Mouse (Mus musculus): ENCODE results near the gene Magi1.
"Not testable (repeated sequence)": the region's sequence is repeated elsewhere in the genome, so short reads cannot be mapped to it uniquely, and the experiment has no call there.

The Magi1 gene

DNA sequence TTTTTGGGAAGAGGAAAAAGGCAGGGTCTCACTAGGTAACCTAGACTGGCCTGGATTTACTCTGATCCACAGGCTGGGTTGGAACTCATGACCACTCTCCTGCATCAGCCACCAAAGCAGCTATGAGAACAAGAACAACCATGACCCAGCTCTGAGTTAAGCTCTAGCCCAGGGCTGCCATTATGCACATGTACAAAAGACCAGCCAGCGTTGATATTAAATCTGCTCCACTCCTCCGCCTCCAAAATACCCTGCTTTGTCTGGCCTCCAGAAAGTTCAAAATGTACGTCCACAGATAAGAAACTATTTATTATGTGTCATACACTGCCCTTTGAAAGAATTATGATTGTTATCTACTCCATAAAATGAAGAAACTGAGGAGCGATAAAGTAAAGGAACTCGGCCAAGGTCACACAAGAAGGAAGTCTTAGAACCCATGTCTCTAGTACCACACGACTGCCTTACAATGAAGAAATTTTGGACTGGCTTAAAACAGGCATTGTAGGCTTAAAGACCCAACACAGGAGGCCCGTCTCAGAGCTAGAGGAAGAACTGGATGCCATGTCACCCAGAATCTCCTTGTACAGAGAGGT is 223.0 kb downstream of the Magi1 start:
- DNase-seq (ENCODE audit: low spot score): no peak

DNA sequence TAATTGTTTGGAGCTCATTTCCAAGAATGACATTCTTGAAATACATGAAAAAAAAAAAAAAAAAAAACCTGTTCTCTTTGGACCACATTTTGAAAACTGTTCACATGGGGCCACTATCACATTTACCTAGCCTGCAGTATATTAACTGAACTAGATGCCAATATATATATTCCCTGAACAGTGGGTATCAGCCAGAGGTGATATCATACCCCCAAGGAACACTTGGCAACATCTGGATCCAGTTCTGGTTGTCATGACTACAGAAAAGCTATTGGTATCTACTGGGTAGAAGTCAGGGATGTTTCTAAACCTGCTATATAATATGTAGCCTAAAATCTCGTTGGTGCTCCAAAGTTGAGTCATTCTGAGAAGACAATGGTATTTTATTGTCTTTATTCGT is 224.6 kb downstream of the Magi1 start:
- no peak for DNase-seq (ENCODE audit: low spot score)

- no peak for DNase-seq (ENCODE audit: low spot score)
Observed at GRCm38 (mm10) chr6:94053920-94054319, 229.8 kb downstream of the Magi1 start.

GRCm38 (mm10) chr6:94045180-94045579 is 238.5 kb downstream of the Magi1 start:
- no peak for DNase-seq (ENCODE audit: low spot score)

DNA sequence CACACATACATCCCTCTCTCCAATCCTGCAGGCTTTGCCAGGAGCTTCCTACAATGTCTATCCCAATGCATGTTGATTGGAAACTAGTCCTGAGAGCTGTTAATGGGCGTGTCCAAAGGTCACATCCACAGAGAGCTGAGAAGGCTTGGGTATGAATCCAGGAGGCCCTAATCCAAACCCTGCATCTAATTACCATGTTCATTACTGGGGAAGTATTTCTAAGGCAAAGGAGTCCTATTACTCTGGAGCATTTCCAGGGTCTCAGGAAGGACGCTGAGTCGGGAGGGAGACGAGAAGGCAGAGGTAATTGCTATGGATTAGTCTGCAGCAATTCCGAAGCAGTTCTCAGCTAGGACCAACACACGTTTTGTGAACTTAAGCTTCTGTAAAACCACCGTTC is 240.3 kb downstream of the Magi1 start:
- DNase-seq (ENCODE audit: low spot score): no peak

DNA sequence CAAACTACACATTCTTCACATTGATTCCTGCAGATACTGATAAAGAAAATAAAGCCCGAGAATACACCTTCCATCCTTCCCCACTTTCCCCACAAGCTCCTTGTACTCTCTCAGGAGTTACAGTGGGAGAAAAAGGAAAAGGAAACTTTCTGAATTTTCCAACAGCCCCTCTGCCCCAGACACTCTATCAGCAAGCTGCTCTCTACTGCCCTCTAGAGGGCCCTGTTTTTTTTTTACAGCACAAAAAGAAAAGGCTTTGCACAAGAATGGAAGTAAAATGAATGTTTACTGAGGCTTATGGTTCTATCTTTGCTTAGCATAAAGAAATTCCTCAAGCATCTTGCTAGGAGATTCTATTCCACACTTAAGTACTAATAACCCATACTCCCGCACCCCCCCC is 243.6 kb downstream of the Magi1 start:
- DNase-seq (ENCODE audit: low spot score): no peak

GRCm38 (mm10) chr6:94038897-94039296 is 244.8 kb downstream of the Magi1 start:
- DNase-seq (ENCODE audit: low spot score): no peak

GRCm38 (mm10) chr6:94036554-94036953 is 247.2 kb downstream of the Magi1 start:
- DNase-seq (ENCODE audit: low spot score): no peak

DNA sequence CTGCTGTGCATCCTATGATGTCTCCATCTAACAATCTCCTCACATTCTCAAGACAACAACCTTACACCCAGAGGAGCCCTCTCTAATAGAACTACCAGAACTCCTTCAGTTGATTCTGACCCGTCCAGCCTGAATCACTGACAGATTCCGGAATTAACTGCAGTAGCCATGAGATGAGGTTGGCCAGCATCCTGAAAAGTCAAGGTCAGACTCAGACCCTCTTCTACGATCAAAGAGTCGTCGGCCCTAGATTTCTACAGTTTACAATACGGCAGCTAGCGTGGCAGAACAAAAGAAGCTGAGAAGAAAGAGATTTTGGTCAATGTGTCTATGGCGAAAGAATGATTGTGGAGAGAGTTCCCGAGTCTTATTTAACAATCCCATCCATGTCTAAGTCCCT is 257.4 kb downstream of the Magi1 start:
- DNase-seq (ENCODE audit: low spot score): no peak

GRCm38 (mm10) chr6:94022437-94022836 is 261.3 kb downstream of the Magi1 start:
- no peak for DNase-seq (ENCODE audit: low spot score)

- no peak for DNase-seq (ENCODE audit: low spot score)
Observed at GRCm38 (mm10) chr6:94021239-94021962, 262.3 kb downstream of the Magi1 start.

DNA sequence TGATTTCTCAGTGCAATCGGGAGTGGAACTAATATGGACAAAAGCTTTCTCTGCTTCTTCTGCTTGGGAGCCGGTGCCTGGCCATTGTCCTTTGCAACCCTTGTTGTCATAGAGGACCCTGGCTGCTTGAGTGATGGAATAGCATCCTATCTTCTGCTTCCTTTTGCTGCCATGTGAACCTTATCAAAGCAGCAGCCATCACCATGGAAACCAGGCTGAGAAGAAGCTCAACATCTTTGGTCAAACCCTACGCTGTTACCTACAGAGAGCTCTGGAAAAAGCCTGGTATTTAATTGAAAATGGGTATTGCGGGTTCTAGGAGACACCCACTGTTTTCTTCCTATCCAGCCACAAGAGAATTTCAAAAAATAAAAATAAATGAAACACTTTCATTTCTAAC is 263.2 kb downstream of the Magi1 start:
- no peak for DNase-seq (ENCODE audit: low spot score)

DNA sequence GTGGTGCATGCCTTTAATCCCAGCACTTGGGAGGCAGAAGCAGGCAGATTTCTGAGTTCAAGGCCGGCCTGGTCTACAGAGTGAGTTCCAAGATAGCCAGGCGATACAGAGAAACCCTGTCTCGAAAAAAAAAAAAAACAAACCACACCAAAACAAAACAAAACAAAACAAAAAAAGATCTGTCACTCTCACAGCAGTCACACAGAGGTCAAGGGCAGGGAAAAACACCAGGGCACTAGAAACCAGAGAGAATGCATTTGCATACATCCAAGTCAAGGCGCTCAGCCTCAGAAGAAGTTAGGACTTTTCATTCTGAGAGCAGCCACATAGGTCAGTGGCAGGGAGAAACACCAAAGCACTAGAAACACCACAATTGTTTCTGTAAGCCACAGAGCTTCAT is 263.8 kb downstream of the Magi1 start:
- no peak for DNase-seq (ENCODE audit: low spot score)

DNA sequence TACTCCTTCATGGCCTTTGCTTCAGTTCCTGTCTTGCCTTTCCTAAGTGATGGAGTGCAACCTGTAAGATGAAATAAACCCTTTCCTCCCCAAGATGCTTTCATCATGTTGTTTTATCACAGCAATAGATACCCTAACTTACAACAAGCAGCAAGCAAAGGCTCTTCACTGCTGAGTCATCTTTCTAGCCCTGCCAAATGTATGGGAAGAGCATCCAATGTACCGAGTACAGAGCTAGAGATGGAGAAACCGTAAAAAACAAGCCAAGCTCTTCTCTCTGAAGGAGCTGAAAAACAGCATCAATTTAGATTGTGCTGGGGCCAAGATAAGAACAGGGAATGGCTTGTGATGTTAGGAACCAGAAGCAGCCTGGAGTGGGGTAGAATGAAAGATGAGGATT is 270.0 kb downstream of the Magi1 start:
- DNase-seq (ENCODE audit: low spot score): no peak

DNA sequence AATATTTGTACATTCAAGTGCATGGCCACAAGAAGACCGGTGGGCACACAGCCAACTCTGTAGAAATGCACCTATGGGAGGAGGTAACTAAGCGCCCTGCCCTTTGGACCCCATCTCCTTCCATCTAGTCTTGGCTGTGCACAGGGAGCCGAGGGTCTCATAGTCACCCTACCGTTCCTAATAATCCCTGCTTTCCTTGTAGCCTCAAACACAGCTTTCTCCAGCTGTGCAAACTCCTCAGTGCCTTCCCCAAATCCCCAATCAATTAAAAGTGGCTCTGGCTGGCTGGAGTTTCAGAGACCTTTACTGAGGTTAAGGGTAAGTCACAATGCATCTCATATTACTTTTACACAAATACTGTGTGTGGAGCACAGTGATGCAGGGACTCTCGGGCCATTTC is 271.8 kb downstream of the Magi1 start:
- DNase-seq (ENCODE audit: low spot score): no peak

DNA sequence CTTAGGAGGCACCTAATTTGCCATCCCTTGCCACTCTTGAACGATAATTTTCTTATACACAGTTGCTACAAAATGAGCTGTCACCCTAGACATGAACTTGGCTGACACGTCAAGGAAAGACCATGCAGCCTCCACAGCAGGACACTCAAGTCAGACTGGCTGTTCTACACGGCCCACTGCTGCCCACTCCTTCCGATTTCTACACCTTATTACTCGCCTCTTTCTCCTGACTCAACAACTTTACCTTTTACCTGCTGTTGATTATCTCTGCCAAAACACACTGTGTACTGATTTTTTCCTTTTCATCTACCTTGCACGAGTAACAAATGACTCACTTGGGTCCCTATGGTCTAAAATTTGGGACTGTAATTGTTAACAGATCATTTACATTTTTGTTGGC is 272.2 kb downstream of the Magi1 start:
- no peak for DNase-seq (ENCODE audit: low spot score)

DNA sequence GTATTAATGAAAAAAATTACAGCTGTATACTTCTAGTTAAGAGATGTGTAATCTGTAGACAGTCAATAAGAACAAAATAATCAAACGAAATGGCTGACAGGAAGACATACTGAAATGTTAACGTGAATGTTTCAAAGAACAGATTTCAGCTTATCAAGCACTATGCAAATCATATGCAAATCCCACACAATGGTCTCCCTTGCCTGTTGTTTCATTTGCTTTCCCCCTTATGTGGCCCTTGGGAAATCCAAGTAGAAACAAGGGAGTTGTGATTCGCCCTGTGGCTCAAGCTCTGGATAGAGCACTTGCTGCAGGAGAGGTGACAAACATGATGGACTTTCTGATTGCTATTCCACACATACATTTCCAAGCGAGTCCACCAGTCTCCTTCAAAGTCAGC is 275.1 kb downstream of the Magi1 start:
- no peak for DNase-seq (ENCODE audit: low spot score)

GRCm38 (mm10) chr6:94003586-94003985 is 280.1 kb downstream of the Magi1 start:
- DNase-seq (ENCODE audit: low spot score): not testable (repeated sequence)

- DNase-seq (ENCODE audit: low spot score): no peak
Observed at GRCm38 (mm10) chr6:93996841-93997485, 286.8 kb downstream of the Magi1 start.

GRCm38 (mm10) chr6:93987561-93987960 is 296.2 kb downstream of the Magi1 start:
- no peak for DNase-seq (ENCODE audit: low spot score)

- no peak for DNase-seq (ENCODE audit: low spot score)
Observed at GRCm38 (mm10) chr6:93985111-93985510, 298.6 kb downstream of the Magi1 start.

DNA sequence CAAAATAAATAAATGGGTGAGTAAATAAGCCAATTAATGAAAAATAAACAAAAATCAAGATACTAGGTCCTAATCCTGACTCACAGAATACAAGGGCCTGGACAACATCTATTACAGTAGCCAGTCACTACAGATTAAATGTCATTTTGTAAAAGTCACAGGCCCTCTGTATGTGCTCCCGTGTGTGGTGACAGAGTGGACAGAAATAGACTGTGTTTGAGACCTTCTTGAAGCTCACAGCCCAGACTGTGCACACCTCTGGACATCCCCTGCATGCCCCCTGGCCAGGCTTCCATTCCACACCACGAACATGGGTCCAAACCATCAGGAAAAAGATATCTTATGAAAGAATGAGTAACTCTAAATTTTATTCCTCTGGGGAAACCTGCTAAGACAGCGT is 300.2 kb downstream of the Magi1 start:
- DNase-seq (ENCODE audit: low spot score): no peak

GRCm38 (mm10) chr6:93981211-93981610 is 302.5 kb downstream of the Magi1 start:
- DNase-seq (ENCODE audit: low spot score): no peak

DNA sequence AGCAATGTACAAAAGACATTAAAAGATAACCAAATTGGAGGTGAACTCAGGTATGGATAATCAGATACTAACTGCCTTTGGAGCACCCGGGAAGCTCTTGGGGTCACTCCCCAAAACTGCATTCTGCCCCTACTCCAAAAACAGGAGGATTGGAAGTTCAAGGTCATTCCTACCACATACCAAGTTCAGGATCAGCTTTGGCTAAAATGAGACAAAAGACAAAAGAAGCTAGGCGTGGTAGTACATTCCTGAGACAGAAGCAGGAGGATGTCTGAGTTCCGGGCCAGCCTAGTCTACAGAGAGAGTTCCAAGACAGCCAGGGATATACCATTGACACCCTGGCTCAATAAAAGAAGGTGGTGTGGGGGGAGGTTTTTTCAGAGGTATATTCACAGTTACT is 304.5 kb downstream of the Magi1 start:
- no peak for DNase-seq (ENCODE audit: low spot score)

Data from testis, postnatal 14 days (tissue).